Mouse (Mus musculus) heart, postnatal 4 days (tissue): ENCODE measurements around the gene Olfr549. TPM values are rescaled to one million over a fixed set of nuclear protein-coding genes. Genes with fewer than 3 reads are reported as not detected.

Experiments used
- DNase-seq: peaks from one replicate; pipeline ENCODE4 v3.0.0; 2021
- total RNA-seq, 2 experiments: library from RNA; stranded (reverse); gene quantifications; 2 replicates each; pipeline ENCODE4 v1.2.3; 2021

Gene Olfr549
- total RNA-seq, 2 experiments from 2014 or later = not detected

- DNase-seq = no peak
Measured at GRCm38 (mm10) chr7:102597378-102598031, 47.8 kb downstream of the Olfr549 start, which contains the start of gene Olfr552. TSS of gene Olfr552 (plus strand) at chr7:102597770.

Other genes with a start within 250 kb of the Olfr549 start
- 100 to 1,000 TPM; 101 to 103 TPM for gene Rrm1, start 108.2 kb upstream of the Olfr549 start, total RNA-seq
- gene Olfr543, start 68.2 kb upstream of the Olfr549 start, total RNA-seq = not detected
- not detected for gene Olfr544, start 61.6 kb upstream of the Olfr549 start, total RNA-seq
- not detected for gene Olfr545, start 50.3 kb upstream of the Olfr549 start, total RNA-seq
- not detected for gene Olfr547, start 15.1 kb upstream of the Olfr549 start, total RNA-seq
- not detected for gene Olfr548-ps1, start 9.0 kb upstream of the Olfr549 start, total RNA-seq
- gene Trim21, start 15.6 kb downstream of the Olfr549 start, total RNA-seq = 1 to 10 TPM; 4.4 to 4.9 TPM
- not detected for gene Olfr550, start 21.6 kb downstream of the Olfr549 start, total RNA-seq
- not detected for gene Olfr551, start 42.0 kb downstream of the Olfr549 start, total RNA-seq
- under 1 TPM in 1 of 2 experiments, not detected in 1; 0.07 TPM for gene Olfr552, start 47.9 kb downstream of the Olfr549 start, total RNA-seq
- not detected for gene Olfr553, start 68.3 kb downstream of the Olfr549 start, total RNA-seq
- not detected for gene Olfr554, start 88.6 kb downstream of the Olfr549 start, total RNA-seq
- not detected for gene Olfr555, start 109.0 kb downstream of the Olfr549 start, total RNA-seq
- gene Olfr556, start 115.0 kb downstream of the Olfr549 start, total RNA-seq = not detected
- 1 to 10 TPM; 8.3 to 9.6 TPM for gene Trim68, start 137.5 kb downstream of the Olfr549 start, total RNA-seq
- gene Olfr557, start 146.0 kb downstream of the Olfr549 start, total RNA-seq = not detected
- 1 to 10 TPM; 2.9 to 3.1 TPM for gene Olfr558, start 152.3 kb downstream of the Olfr549 start, total RNA-seq
- not detected for gene Olfr33, start 169.2 kb downstream of the Olfr549 start, total RNA-seq
- gene Olfr559, start 177.6 kb downstream of the Olfr549 start, total RNA-seq = not detected
- under 1 TPM; 0.19 to 0.23 TPM for gene Olfr560, start 209.5 kb downstream of the Olfr549 start, total RNA-seq
- 1 to 10 TPM; 1.1 to 1.4 TPM for gene Olfr78, start 209.6 kb downstream of the Olfr549 start, total RNA-seq
- not detected for gene Olfr561, start 221.4 kb downstream of the Olfr549 start, total RNA-seq